Mouse (Mus musculus) embryonic facial prominence, embryonic 12.5 days (tissue): Measurements from ENCODE around the gene Cped1. TPM values are rescaled to one million over a fixed set of nuclear protein-coding genes. Genes with fewer than 3 reads are reported as not detected.
A peak's percentile ranks its signal among the peaks of the same experiment; 100 is the strongest.

Experiments
- ATAC-seq: fragments of 200-750 bp; cut with Nextera tagmentation; 2 replicates; pipeline ENCODE4 v1.8.0; 2017; ENCODE audit not compliant: insufficient number of reproducible peaks, insufficient read depth, low FRiP score, low TSS enrichment
- H3K27ac ChIP-seq: fragments of 300-500 bp; sonication (generic); 2 replicates; pipeline ENCODE4 v1.5.1; 2016; ENCODE audit warnings: mild to moderate bottlenecking
- H3K27me3 ChIP-seq: fragments of 300-500 bp; sonication (generic); 2 replicates; pipeline ENCODE4 v1.6.1; 2016; ENCODE audit warnings: mild to moderate bottlenecking, moderate library complexity
- H3K36me3 ChIP-seq: fragments of 300-500 bp; sonication (generic); 2 replicates; pipeline ENCODE4 v1.6.1; 2016; ENCODE audit warnings: mild to moderate bottlenecking
- H3K4me1 ChIP-seq: fragments of 300-500 bp; sonication (generic); 2 replicates; pipeline ENCODE4 v1.6.1; 2016
- H3K4me2 ChIP-seq: fragments of 300-500 bp; sonication (generic); replicated peaks from 2 replicates; pipeline ENCODE4 v1.6.1; 2016; ENCODE audit warnings: mild to moderate bottlenecking, moderate library complexity
- H3K4me3 ChIP-seq: fragments of 300-500 bp; sonication (generic); 2 replicates; pipeline ENCODE4 v1.5.1; 2016; ENCODE audit warnings: mild to moderate bottlenecking
- H3K9ac ChIP-seq: fragments of 300-500 bp; sonication (generic); 2 replicates; pipeline ENCODE4 v1.6.1; 2016; ENCODE audit warnings: mild to moderate bottlenecking, moderate library complexity
- H3K9me3 ChIP-seq: fragments of 300-500 bp; sonication (generic); 2 replicates; pipeline ENCODE4 v1.6.1; 2016; ENCODE audit warnings: mild to moderate bottlenecking, moderate library complexity
- WGBS: fragments of 180-500 bp; shearing (Covaris S2); methylation state at CpG from one replicate; pipeline ENCODE4 v1.1.7; 2016; 5-methylcytosine and 5-hydroxymethylcytosine counted together
- polyA plus RNA-seq: library from polyadenylated mRNA; unstranded; fragments of >200 nt; fragmentation: Nextera tagmentation; extraction: Ambion mirVana; gene quantifications from 2 replicates; pipeline ENCODE4 v1.2.1, GENCODE M21; 2016

The Cped1 gene
- polyA plus RNA-seq, 1 experiment from 2014 or later: 35.9 TPM

GRCm38 (mm10) chr6:22189346-22190335 is 203.9 kb downstream of the Cped1 start:
- Histone ChIP-seq H3K9me3 (no peaks in the 10 kb centered on the region), H3K4me1 (peaks cover 6% of the 10 kb centered on the region; the same call in 1 of the 2 replicates), H3K27me3 (no peaks in the 10 kb centered on the region), H3K4me3 (no peak overlapping the region), H3K4me2 (no peak overlapping the region), H3K36me3 (no peaks in the 10 kb centered on the region), H3K27ac (no peak overlapping the region), H3K9ac (no peak overlapping the region)
- WGBS: 77% methylated on average over 24 of the region's 24 CpGs
- no peak for ATAC-seq

- Histone ChIP-seq H3K36me3 (no peaks in the 10 kb centered on the region), H3K9ac (no peak overlapping the region), H3K9me3 (no peaks in the 10 kb centered on the region), H3K4me1 (no peaks in the 10 kb centered on the region), H3K4me3 (no peak overlapping the region), H3K27me3 (no peaks in the 10 kb centered on the region), H3K4me2 (no peak overlapping the region), H3K27ac (no peak overlapping the region)
- WGBS: 82% methylated on average over 3 of the region's 3 CpGs
- ATAC-seq: no peak
These were observed 212.9 kb downstream of the Cped1 start for GRCm38 (mm10) chr6:22198603-22199002.

GRCm38 (mm10) chr6:22199473-22199872 is 213.8 kb downstream of the Cped1 start:
- no peaks in the 10 kb centered on the region for H3K36me3 ChIP-seq
- no peak overlapping the region for H3K27ac ChIP-seq
- no peaks in the 10 kb centered on the region for H3K27me3 ChIP-seq
- no peak overlapping the region for H3K4me2 ChIP-seq
- no peak overlapping the region for H3K4me3 ChIP-seq
- no peak for ATAC-seq
- H3K9me3 ChIP-seq: no peaks in the 10 kb centered on the region
- H3K9ac ChIP-seq: no peak overlapping the region
- WGBS: 86% methylated on average over 2 of the region's 2 CpGs
- no peaks in the 10 kb centered on the region for H3K4me1 ChIP-seq

GRCm38 (mm10) chr6:22200133-22200532 is 214.4 kb downstream of the Cped1 start:
- no peak for ATAC-seq
- H3K36me3 ChIP-seq: no peaks in the 10 kb centered on the region
- no peak overlapping the region for H3K27ac ChIP-seq
- peaks cover 3% of the 10 kb centered on the region for H3K4me1 ChIP-seq
- H3K4me2 ChIP-seq: no peak overlapping the region
- WGBS: 85% methylated on average over 3 of the region's 3 CpGs
- H3K9ac ChIP-seq: no peak overlapping the region
- H3K9me3 ChIP-seq: no peaks in the 10 kb centered on the region
- no peak overlapping the region for H3K4me3 ChIP-seq
- H3K27me3 ChIP-seq: no peaks in the 10 kb centered on the region

- ATAC-seq: no peak
- H3K4me3 ChIP-seq: no peak overlapping the region
- no peak overlapping the region for H3K9ac ChIP-seq
- WGBS: 81% methylated on average over 3 of the region's 3 CpGs
- H3K36me3 ChIP-seq: no peaks in the 10 kb centered on the region
- H3K4me1 ChIP-seq: peaks cover 13% of the 10 kb centered on the region
- H3K27me3 ChIP-seq: no peaks in the 10 kb centered on the region
- no peak overlapping the region for H3K27ac ChIP-seq
- H3K4me2 ChIP-seq: no peak overlapping the region
- H3K9me3 ChIP-seq: no peaks in the 10 kb centered on the region
These were observed 216.2 kb downstream of the Cped1 start for GRCm38 (mm10) chr6:22201879-22202278.

DNA sequence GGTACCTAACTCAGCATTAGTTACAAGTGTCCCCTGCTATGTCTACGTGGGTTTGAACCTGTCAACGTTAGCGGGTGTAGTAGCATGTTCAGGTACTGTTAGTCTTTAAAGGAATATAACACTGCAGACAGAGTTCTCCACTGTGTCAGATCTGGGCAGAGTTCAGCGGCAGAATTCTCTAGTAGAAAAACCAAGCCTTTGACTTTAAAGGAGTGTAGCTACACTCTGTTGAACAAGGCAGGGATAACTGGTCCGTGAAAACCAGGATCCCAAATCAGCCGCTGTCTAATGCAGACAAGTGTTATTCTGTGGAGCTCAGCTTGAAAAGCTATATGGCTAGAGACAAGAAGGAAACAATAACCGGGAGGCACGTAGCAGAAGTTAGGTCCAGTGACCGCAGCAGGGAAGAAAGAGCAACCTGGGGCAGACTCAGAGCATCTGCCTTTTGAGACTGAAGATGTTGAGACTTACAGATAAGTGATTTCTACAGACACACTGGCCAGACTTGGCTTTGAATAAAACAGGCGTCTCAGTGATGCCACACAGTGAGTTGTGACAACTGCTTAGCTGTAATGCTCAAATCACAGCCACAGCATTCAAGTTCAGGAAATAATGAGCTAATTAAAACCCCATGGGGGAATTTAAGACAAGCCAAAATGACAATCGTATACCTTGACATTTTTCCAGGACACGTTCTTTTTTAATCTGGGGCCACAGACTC is 219.5 kb downstream of the Cped1 start:
- no peak overlapping the region for H3K9ac ChIP-seq
- no peak for ATAC-seq
- H3K27me3 ChIP-seq: no peaks in the 10 kb centered on the region
- H3K4me2 ChIP-seq: peak overlapping the region; percentile 31
- 55% methylated on average over 12 of the region's 12 CpGs for WGBS
- 0 out of 2 replicates have a peak overlapping the region, but pooled peaks have one; percentile 14 for H3K27ac ChIP-seq
- no peaks in the 10 kb centered on the region for H3K9me3 ChIP-seq
- H3K4me3 ChIP-seq: no peak overlapping the region
- peaks cover 13% of the 10 kb centered on the region for H3K4me1 ChIP-seq
- no peaks in the 10 kb centered on the region for H3K36me3 ChIP-seq

DNA sequence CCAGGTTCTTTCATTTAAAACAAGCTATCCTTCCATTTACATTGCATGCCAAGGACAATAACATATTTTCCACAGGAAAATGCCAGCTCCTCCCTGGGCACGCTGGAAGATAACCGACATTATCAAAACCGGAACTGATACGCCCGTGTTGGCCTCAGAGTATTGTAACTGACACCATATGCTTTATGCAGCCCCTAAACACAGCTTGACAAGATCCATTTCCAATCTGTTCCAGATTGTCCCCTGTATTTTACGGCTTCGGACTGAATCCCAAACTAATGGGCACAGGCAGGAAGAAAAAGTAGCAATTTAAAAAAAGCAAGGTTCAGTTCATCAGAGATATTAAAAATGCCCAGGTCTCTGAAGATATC is 220.0 kb downstream of the Cped1 start:
- WGBS: 35% methylated on average over 7 of the region's 7 CpGs
- no peak overlapping the region for H3K4me3 ChIP-seq
- H3K27me3 ChIP-seq: no peaks in the 10 kb centered on the region
- H3K27ac ChIP-seq: no peak overlapping the region
- H3K9ac ChIP-seq: no peak overlapping the region
- ATAC-seq: no peak
- H3K4me1 ChIP-seq: peaks cover 13% of the 10 kb centered on the region
- H3K36me3 ChIP-seq: no peaks in the 10 kb centered on the region
- peak overlapping the region; percentile 31 for H3K4me2 ChIP-seq
- no peaks in the 10 kb centered on the region for H3K9me3 ChIP-seq

GRCm38 (mm10) chr6:22206179-22206578 is 220.5 kb downstream of the Cped1 start:
- Histone ChIP-seq H3K4me1 (peaks cover 13% of the 10 kb centered on the region), H3K9ac (no peak overlapping the region), H3K36me3 (no peaks in the 10 kb centered on the region), H3K9me3 (no peaks in the 10 kb centered on the region), H3K27me3 (no peaks in the 10 kb centered on the region), H3K4me2 (peak overlapping the region; percentile 31), H3K4me3 (no peak overlapping the region), H3K27ac (no peak overlapping the region)
- peak; percentile 81; the same call in 1 of the 2 replicates for ATAC-seq
- WGBS: 49% methylated on average over 14 of the region's 14 CpGs

- no peak for ATAC-seq
- H3K9ac ChIP-seq: no peak overlapping the region
- H3K4me3 ChIP-seq: no peak overlapping the region
- H3K4me1 ChIP-seq: peaks cover 13% of the 10 kb centered on the region
- 67% methylated on average over 6 of the region's 6 CpGs for WGBS
- no peak overlapping the region for H3K27ac ChIP-seq
- no peaks in the 10 kb centered on the region for H3K9me3 ChIP-seq
- H3K4me2 ChIP-seq: no peak overlapping the region
- no peaks in the 10 kb centered on the region for H3K27me3 ChIP-seq
- H3K36me3 ChIP-seq: no peaks in the 10 kb centered on the region
These were observed 221.0 kb downstream of the Cped1 start for GRCm38 (mm10) chr6:22206630-22207293.

DNA sequence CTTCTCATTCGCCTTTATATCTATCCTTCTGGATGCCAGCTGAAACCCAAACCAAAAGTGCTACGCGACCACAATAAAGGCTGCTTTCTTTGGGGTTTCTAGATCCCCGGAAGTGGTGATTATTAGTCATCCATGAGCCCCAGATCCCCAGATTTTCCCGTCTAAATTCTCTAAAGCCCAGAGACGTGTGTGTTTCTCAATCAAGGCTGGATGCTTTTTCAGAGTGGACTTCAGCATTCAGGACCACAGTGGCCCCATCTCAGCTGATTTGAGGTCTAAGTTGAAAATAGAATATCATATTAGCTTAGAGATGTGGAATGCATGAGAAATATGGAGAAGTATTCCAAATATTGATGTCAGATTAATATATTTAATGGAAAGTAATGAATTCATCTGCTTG is 226.4 kb downstream of the Cped1 start:
- H3K4me1 ChIP-seq: peaks cover 4% of the 10 kb centered on the region
- 75% methylated on average over 6 of the region's 6 CpGs for WGBS
- ATAC-seq: no peak
- no peaks in the 10 kb centered on the region for H3K27me3 ChIP-seq
- no peak overlapping the region for H3K4me2 ChIP-seq
- H3K4me3 ChIP-seq: no peak overlapping the region
- no peak overlapping the region for H3K9ac ChIP-seq
- H3K36me3 ChIP-seq: no peaks in the 10 kb centered on the region
- H3K27ac ChIP-seq: no peak overlapping the region
- no peaks in the 10 kb centered on the region for H3K9me3 ChIP-seq

DNA sequence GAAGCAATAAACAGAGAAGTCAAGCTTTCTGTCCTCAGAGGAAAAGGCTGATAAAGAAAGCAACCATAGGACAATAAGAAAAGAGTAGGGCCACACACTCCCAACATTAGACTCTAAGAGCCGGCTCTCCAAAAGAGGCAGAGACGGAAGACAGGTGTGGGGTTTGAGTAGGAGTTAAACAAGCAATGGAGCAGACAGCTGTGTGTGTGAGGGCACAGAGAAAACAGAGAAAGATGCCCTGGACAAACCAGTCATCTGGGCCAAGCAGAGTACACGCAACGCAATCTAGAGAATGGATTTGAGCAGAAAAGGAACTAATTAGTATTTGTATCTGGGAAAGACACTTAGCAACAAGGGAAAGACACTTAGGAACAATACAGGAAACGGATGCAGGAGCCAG is 227.5 kb downstream of the Cped1 start:
- peaks cover 4% of the 10 kb centered on the region for H3K4me1 ChIP-seq
- H3K4me3 ChIP-seq: no peak overlapping the region
- no peaks in the 10 kb centered on the region for H3K27me3 ChIP-seq
- H3K27ac ChIP-seq: no peak overlapping the region
- H3K9me3 ChIP-seq: no peaks in the 10 kb centered on the region
- 89% methylated on average over 5 of the region's 5 CpGs for WGBS
- no peak overlapping the region for H3K4me2 ChIP-seq
- no peaks in the 10 kb centered on the region for H3K36me3 ChIP-seq
- H3K9ac ChIP-seq: no peak overlapping the region
- ATAC-seq: no peak
